Mouse (Mus musculus): Measurements from ENCODE around the gene Nabp1. TPM values are rescaled to one million over a fixed set of nuclear protein-coding genes. Genes with fewer than 3 reads are reported as not detected.

The Nabp1 gene
- polyA plus RNA-seq, 1 experiment from 2014 or later: 8.1 TPM

DNA sequence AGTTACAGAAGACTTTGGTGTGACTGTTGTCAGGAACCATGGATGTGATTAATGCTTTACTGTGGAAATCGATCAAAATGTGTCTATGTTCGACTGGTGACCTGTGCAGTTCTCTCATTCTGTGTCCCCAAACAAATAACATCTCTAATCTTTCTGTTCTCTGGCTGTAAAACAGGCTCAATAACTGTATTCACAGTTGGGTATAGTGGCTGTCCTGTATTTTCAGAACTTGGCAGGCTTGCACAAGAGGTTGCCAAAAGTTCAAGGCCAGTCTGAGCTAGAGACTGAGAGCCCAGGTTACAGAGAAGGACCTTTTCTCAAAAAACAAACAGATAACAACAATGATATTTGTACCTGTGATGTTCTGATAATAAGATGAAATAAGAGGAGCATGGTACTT lies 34.1 kb upstream of the Nabp1 start:
- Histone ChIP-seq H3K4me2 (ENCODE audit: low read length) (no peak overlapping the region), H3K36me3 (ENCODE audit: control insufficient read depth, insufficient read depth, low read length) (no peaks in the 10 kb centered on the region), H3K27ac (ENCODE audit: low read depth, low read length) (no peak overlapping the region), H3K4me3 (ENCODE audit: low read length) (no peak overlapping the region), H3K27me3 (replicated peaks; ENCODE audit: control insufficient read depth, insufficient read depth, low read length) (no peaks in the 10 kb centered on the region), H3K9ac (ENCODE audit: low read depth, low read length) (no peak overlapping the region), H3K9me3 (ENCODE audit: control insufficient read depth, low read length) (no peaks in the 10 kb centered on the region), H3K4me1 (ENCODE audit: control insufficient read depth, insufficient read depth, low read depth, low read length) (no peaks in the 10 kb centered on the region)
- 87% methylated on average over 2 of the region's 2 CpGs for WGBS
- no peak for ATAC-seq

DNA sequence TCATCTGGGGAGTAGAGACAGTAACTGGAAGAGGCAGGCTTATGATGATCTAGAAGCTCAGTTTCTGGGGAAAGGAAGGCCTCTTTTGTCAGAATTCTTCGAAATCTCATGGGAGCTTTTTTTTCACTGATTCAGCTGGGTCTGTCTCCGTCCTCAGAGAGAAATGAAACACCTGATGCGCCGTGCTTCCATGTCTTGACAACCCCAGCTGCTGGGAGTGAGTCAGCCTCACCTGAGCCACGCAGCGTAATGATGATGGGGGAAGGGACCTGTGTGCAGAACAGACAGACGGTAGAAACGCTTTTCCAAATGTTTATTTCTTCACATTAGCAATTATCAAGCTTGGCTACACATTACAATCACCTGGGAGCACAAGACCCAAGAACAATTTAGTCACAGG lies 31.6 kb upstream of the Nabp1 start:
- no peak overlapping the region for H3K9ac ChIP-seq (ENCODE audit: low read depth, low read length)
- no peak overlapping the region for H3K27ac ChIP-seq (ENCODE audit: low read depth, low read length)
- H3K4me2 ChIP-seq (ENCODE audit: low read length): no peak overlapping the region
- no peaks in the 10 kb centered on the region for H3K9me3 ChIP-seq (ENCODE audit: control insufficient read depth, low read length)
- 76% methylated on average over 8 of the region's 8 CpGs for WGBS
- no peaks in the 10 kb centered on the region for H3K36me3 ChIP-seq (ENCODE audit: control insufficient read depth, insufficient read depth, low read length)
- ATAC-seq: peak; percentile 54; the same call in 1 of the 2 replicates
- H3K4me1 ChIP-seq (ENCODE audit: control insufficient read depth, insufficient read depth, low read depth, low read length): no peaks in the 10 kb centered on the region
- no peaks in the 10 kb centered on the region for H3K27me3 ChIP-seq (replicated peaks; ENCODE audit: control insufficient read depth, insufficient read depth, low read length)
- H3K4me3 ChIP-seq (ENCODE audit: low read length): no peak overlapping the region

DNA sequence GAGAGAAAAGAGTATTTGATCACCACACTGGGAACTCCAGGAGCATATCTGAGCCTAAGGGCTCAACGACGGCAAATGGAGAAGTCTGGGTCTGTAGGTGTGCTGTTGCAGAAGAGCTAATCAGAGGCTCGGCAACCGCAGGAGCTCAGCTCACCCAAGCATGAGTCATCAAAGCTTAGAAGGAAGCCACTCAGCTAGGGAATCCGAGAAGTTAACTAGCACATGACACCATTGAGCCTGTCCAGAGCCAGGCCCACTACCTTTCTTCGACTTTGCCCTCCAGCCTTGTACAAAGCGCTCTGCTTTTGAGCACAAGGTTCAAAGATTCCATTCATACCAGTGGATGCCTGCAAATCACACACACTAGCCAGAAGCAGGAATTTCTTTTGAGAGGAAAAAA lies 30.9 kb upstream of the Nabp1 start:
- Histone ChIP-seq H3K9me3 (ENCODE audit: control insufficient read depth, low read length) (no peaks in the 10 kb centered on the region), H3K27me3 (replicated peaks; ENCODE audit: control insufficient read depth, insufficient read depth, low read length) (no peaks in the 10 kb centered on the region), H3K4me2 (ENCODE audit: low read length) (no peak overlapping the region), H3K27ac (ENCODE audit: low read depth, low read length) (no peak overlapping the region), H3K4me1 (ENCODE audit: control insufficient read depth, insufficient read depth, low read depth, low read length) (no peaks in the 10 kb centered on the region), H3K9ac (ENCODE audit: low read depth, low read length) (no peak overlapping the region), H3K36me3 (ENCODE audit: control insufficient read depth, insufficient read depth, low read length) (no peaks in the 10 kb centered on the region), H3K4me3 (ENCODE audit: low read length) (no peak overlapping the region)
- ATAC-seq: no peak
- WGBS: 33% methylated on average over 7 of the region's 7 CpGs

DNA sequence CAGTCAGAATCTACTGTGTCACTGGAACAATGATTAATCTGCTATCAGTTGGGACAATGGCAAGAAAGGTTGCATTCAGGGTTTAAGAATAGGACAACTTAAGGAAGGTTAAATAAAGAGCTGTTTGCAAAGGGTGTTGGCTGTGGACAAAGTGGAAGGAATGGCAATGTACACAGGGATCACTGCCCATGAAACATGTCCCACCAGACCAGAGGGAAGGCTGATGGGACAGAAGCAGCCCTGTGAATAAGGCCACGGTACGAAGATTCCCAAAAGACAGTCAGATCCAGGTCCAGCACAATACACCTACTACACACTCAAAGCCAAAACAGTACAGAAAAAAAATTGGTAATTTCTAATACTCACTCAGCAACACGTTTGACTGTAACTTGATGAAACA lies 30.3 kb upstream of the Nabp1 start:
- WGBS: 62% methylated on average over 3 of the region's 3 CpGs
- Histone ChIP-seq H3K27me3 (replicated peaks; ENCODE audit: control insufficient read depth, insufficient read depth, low read length) (no peaks in the 10 kb centered on the region), H3K9me3 (ENCODE audit: control insufficient read depth, low read length) (no peaks in the 10 kb centered on the region), H3K36me3 (ENCODE audit: control insufficient read depth, insufficient read depth, low read length) (no peaks in the 10 kb centered on the region), H3K27ac (ENCODE audit: low read depth, low read length) (no peak overlapping the region), H3K4me3 (ENCODE audit: low read length) (no peak overlapping the region), H3K4me1 (ENCODE audit: control insufficient read depth, insufficient read depth, low read depth, low read length) (no peaks in the 10 kb centered on the region), H3K9ac (ENCODE audit: low read depth, low read length) (no peak overlapping the region), H3K4me2 (ENCODE audit: low read length) (no peak overlapping the region)
- no peak for ATAC-seq

DNA sequence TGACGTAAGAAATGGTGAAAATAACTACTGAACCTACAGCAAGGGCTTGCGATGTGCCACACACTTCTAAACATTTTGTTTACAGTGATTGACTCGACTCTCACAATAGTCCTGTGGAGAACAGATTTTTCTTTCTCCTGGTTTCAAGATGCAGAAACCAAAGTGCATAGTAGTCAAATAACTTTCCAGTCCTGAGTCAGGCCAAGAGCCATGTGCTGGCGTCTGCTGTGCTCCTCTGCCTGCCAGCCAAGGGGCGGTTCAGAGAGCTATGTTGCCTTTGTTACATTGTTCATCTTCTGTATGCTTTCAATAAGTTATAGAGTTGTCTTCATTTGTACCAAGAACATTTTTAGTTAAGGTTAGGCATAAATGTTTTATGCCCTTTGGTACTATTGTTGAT lies 29.2 kb upstream of the Nabp1 start:
- WGBS: 80% methylated on average over 5 of the region's 5 CpGs
- Histone ChIP-seq H3K4me3 (ENCODE audit: low read length) (no peak overlapping the region), H3K4me2 (ENCODE audit: low read length) (no peak overlapping the region), H3K27ac (ENCODE audit: low read depth, low read length) (no peak overlapping the region), H3K4me1 (ENCODE audit: control insufficient read depth, insufficient read depth, low read depth, low read length) (no peaks in the 10 kb centered on the region), H3K9ac (ENCODE audit: low read depth, low read length) (no peak overlapping the region), H3K27me3 (replicated peaks; ENCODE audit: control insufficient read depth, insufficient read depth, low read length) (no peaks in the 10 kb centered on the region), H3K9me3 (ENCODE audit: control insufficient read depth, low read length) (no peaks in the 10 kb centered on the region), H3K36me3 (ENCODE audit: control insufficient read depth, insufficient read depth, low read length) (no peaks in the 10 kb centered on the region)
- no peak for ATAC-seq

DNA sequence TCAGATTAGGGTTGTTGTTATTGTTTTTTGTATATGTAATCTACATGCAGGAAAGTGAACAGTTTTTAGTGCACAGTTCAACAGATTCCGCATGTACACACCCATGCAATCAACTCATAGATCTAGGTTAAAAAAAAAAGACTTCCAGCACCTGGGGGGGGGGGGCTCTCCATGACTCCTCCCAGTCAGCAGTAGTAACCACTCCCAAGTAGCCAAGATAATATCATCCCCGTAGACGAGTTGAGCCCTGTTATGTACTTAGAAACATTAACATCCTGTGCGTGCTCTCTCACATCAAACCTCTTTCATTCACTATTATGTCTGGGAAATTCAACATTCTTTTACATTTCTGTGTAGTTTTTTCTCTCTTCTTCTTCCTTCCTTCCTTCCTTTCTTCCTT lies 28.0 kb upstream of the Nabp1 start:
- no peak for ATAC-seq
- no peaks in the 10 kb centered on the region for H3K36me3 ChIP-seq (ENCODE audit: control insufficient read depth, insufficient read depth, low read length)
- no peaks in the 10 kb centered on the region for H3K27me3 ChIP-seq (replicated peaks; ENCODE audit: control insufficient read depth, insufficient read depth, low read length)

DNA sequence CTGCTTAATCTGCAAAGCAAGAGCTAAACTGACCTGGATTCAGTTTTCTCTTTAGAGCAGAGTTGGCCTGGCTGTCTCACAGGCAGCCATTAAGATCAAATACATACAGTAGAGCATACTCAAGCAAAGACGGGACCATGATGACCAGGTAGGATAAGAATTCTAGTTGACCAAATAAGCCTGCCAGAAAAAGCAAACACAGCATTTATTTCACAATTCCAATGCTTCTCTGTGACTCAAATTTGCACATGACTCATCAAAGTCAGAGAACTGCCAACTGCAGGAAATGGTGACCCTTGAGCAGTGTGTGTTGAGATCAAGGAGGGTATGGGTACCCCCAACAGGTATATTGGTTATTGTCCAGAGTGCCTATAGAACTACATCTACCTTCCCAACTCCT lies 27.4 kb upstream of the Nabp1 start:
- no peak overlapping the region for H3K4me3 ChIP-seq (ENCODE audit: low read length)
- H3K9ac ChIP-seq (ENCODE audit: low read depth, low read length): no peak overlapping the region
- no peaks in the 10 kb centered on the region for H3K9me3 ChIP-seq (ENCODE audit: control insufficient read depth, low read length)
- no peaks in the 10 kb centered on the region for H3K36me3 ChIP-seq (ENCODE audit: control insufficient read depth, insufficient read depth, low read length)
- WGBS: 100% methylated on average over 1 of the region's 1 CpGs
- H3K4me1 ChIP-seq (ENCODE audit: control insufficient read depth, insufficient read depth, low read depth, low read length): no peaks in the 10 kb centered on the region
- H3K4me2 ChIP-seq (ENCODE audit: low read length): no peak overlapping the region
- H3K27me3 ChIP-seq (replicated peaks; ENCODE audit: control insufficient read depth, insufficient read depth, low read length): no peaks in the 10 kb centered on the region
- ATAC-seq: no peak
- no peak overlapping the region for H3K27ac ChIP-seq (ENCODE audit: low read depth, low read length)

More for the DNA sequence above, 28.0 kb upstream of the Nabp1 start:
- Histone ChIP-seq H3K9me3 (ENCODE audit: control insufficient read depth, low read length) (no peaks in the 10 kb centered on the region), H3K4me2 (ENCODE audit: low read length) (no peak overlapping the region), H3K4me3 (ENCODE audit: low read length) (no peak overlapping the region), H3K9ac (ENCODE audit: low read depth, low read length) (no peak overlapping the region), H3K4me1 (ENCODE audit: control insufficient read depth, insufficient read depth, low read depth, low read length) (no peaks in the 10 kb centered on the region), H3K27ac (ENCODE audit: low read depth, low read length) (no peak overlapping the region)
- WGBS: 89% methylated on average over 4 of the region's 4 CpGs

DNA sequence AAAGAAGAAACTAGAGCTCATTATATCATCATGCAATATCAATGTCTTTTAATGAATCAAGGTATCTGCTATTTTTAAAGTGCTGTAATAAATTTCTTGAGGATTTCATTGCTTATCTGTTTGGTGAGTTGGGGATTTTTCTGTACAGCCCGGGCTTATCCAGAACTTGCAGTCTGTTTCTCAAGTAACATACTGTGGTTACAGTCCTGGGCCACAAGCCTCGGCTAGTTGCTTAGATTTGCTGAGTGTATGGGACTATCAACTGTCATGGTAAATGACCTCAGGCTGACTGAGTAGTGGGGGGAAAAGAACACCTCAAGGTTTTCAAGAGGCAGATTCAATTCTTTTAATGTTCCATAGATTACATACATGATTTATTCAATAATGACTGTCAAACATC lies 24.8 kb upstream of the Nabp1 start:
- Histone ChIP-seq H3K4me1 (ENCODE audit: control insufficient read depth, insufficient read depth, low read depth, low read length) (no peaks in the 10 kb centered on the region), H3K4me3 (ENCODE audit: low read length) (no peak overlapping the region), H3K36me3 (ENCODE audit: control insufficient read depth, insufficient read depth, low read length) (no peaks in the 10 kb centered on the region), H3K27me3 (replicated peaks; ENCODE audit: control insufficient read depth, insufficient read depth, low read length) (no peaks in the 10 kb centered on the region), H3K27ac (ENCODE audit: low read depth, low read length) (no peak overlapping the region), H3K9me3 (ENCODE audit: control insufficient read depth, low read length) (no peaks in the 10 kb centered on the region), H3K9ac (ENCODE audit: low read depth, low read length) (no peak overlapping the region), H3K4me2 (ENCODE audit: low read length) (no peak overlapping the region)
- no peak for ATAC-seq
- WGBS: 88% methylated on average over 2 of the region's 2 CpGs

DNA sequence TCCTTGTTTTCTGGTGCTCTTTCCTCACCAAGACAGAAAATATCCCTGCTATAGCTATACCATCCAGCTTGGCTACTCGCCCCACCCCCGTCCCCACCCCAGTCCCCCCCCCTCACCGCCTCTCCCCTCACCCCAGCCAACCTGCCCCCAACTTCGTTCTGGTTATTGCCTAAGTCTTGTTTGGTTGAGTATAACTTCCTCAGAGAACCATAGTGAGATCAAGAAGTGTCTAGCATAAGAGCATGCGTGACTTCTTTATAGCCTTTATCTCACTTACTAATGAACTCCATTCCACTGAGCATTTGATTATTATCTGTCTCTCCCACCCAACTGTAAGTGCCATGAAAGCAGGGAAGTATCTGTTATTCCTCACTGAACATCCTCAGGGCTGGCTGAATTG lies 24.1 kb upstream of the Nabp1 start:
- Histone ChIP-seq H3K9ac (ENCODE audit: low read depth, low read length) (no peak overlapping the region), H3K27ac (ENCODE audit: low read depth, low read length) (no peak overlapping the region), H3K9me3 (ENCODE audit: control insufficient read depth, low read length) (no peaks in the 10 kb centered on the region), H3K27me3 (replicated peaks; ENCODE audit: control insufficient read depth, insufficient read depth, low read length) (no peaks in the 10 kb centered on the region), H3K36me3 (ENCODE audit: control insufficient read depth, insufficient read depth, low read length) (no peaks in the 10 kb centered on the region), H3K4me2 (ENCODE audit: low read length) (no peak overlapping the region), H3K4me3 (ENCODE audit: low read length) (no peak overlapping the region), H3K4me1 (ENCODE audit: control insufficient read depth, insufficient read depth, low read depth, low read length) (no peaks in the 10 kb centered on the region)
- 89% methylated on average over 5 of the region's 5 CpGs for WGBS
- no peak for ATAC-seq

DNA sequence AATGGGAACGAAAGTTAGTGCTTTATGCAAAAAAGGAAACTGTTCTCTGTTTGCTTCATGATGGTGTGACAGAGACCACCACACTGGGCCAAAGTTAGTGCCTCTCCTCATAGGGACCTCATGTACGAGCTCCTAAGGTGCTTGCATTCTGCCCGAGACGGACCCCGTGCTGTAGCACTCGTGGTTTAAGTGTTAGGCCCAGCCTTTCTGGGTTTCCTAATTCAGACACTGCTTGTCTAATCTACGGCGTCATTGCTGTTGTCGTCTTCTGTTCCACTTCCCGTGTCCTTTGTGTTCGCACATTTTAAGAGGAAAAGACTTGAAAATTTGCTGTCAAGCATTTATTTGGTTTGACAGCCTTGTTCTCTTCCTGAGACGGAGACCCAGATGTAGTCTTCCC lies 23.0 kb upstream of the Nabp1 start:
- no peak overlapping the region for H3K27ac ChIP-seq (ENCODE audit: low read depth, low read length)
- H3K4me1 ChIP-seq (ENCODE audit: control insufficient read depth, insufficient read depth, low read depth, low read length): no peaks in the 10 kb centered on the region
- no peak overlapping the region for H3K4me3 ChIP-seq (ENCODE audit: low read length)
- no peaks in the 10 kb centered on the region for H3K9me3 ChIP-seq (ENCODE audit: control insufficient read depth, low read length)
- H3K4me2 ChIP-seq (ENCODE audit: low read length): no peak overlapping the region
- no peak for ATAC-seq
- H3K36me3 ChIP-seq (ENCODE audit: control insufficient read depth, insufficient read depth, low read length): no peaks in the 10 kb centered on the region
- H3K9ac ChIP-seq (ENCODE audit: low read depth, low read length): no peak overlapping the region
- 85% methylated on average over 12 of the region's 12 CpGs for WGBS
- H3K27me3 ChIP-seq (replicated peaks; ENCODE audit: control insufficient read depth, insufficient read depth, low read length): no peaks in the 10 kb centered on the region
